Mouse (Mus musculus): ENCODE results near the gene St8sia1.

- TF ChIP-seq CTCF (IDR thresholded peaks at IDR 0.05; ENCODE audit: low read depth): no peak
- TF ChIP-seq EP300 (optimal IDR thresholded peaks at IDR 0.05): no peak
Measured at GRCm38 (mm10) chr6:142859946-142860345, 104.3 kb downstream of the St8sia1 start.

All from stomach, postnatal 0 days (tissue).